Mouse (Mus musculus): ENCODE data around the gene Fars2. TPM values are rescaled to one million over a fixed set of nuclear protein-coding genes. Genes with fewer than 3 reads are reported as not detected.
"Not testable (repeated sequence)": the region's sequence is repeated elsewhere in the genome, so short reads cannot be mapped to it uniquely, and the experiment has no call there.

Fars2 gene
- polyA plus RNA-seq, 1 experiment from 2014 or later: 22.3 TPM

GRCm38 (mm10) chr13:36431974-36432518, 314.8 kb downstream of the Fars2 start:
- Histone ChIP-seq H3K4me3 (ENCODE audit: low read depth, low read length) (no peak overlapping the region), H3K4me2 (ENCODE audit: low read depth) (no peak overlapping the region), H3K9ac (ENCODE audit: low read length) (no peak overlapping the region), H3K27ac (ENCODE audit: low read depth, low read length) (no peak overlapping the region), H3K27me3 (ENCODE audit: control insufficient read depth, insufficient read depth, low read length) (no peaks in the 10 kb centered on the region), H3K9me3 (ENCODE audit: control insufficient read depth, low read length) (no peaks in the 10 kb centered on the region), H3K4me1 (ENCODE audit: control insufficient read depth, insufficient read depth, low read length) (no peaks in the 10 kb centered on the region), H3K36me3 (ENCODE audit: control insufficient read depth, insufficient read depth, low read length) (no peaks in the 10 kb centered on the region)
- ATAC-seq (ENCODE audit: insufficient read depth, low FRiP score, low TSS enrichment): no peak
- no peak for DNase-seq (ENCODE audit: low spot score)
- 92% methylated on average over 8 of the region's 8 CpGs for WGBS

- no peaks in the 10 kb centered on the region for H3K9me3 ChIP-seq (ENCODE audit: control insufficient read depth, low read length)
- no peak for DNase-seq (ENCODE audit: low spot score)
- H3K27me3 ChIP-seq (ENCODE audit: control insufficient read depth, insufficient read depth, low read length): peaks cover 2% of the 10 kb centered on the region; the same call in 1 of the 2 replicates
- no peak overlapping the region for H3K4me3 ChIP-seq (ENCODE audit: low read depth, low read length)
- H3K9ac ChIP-seq (ENCODE audit: low read length): no peak overlapping the region
- no peak for ATAC-seq (ENCODE audit: insufficient read depth, low FRiP score, low TSS enrichment)
- H3K36me3 ChIP-seq (ENCODE audit: control insufficient read depth, insufficient read depth, low read length): no peaks in the 10 kb centered on the region
- no peak overlapping the region for H3K4me2 ChIP-seq (ENCODE audit: low read depth)
- WGBS: 62% methylated on average over 4 of the region's 4 CpGs
- 0 out of 2 replicates have a peak, but pooled peaks cover 2% of the 10 kb centered on the region for H3K4me1 ChIP-seq (ENCODE audit: control insufficient read depth, insufficient read depth, low read length)
- H3K27ac ChIP-seq (ENCODE audit: low read depth, low read length): no peak overlapping the region
Measured at GRCm38 (mm10) chr13:36444748-36445423, 327.7 kb downstream of the Fars2 start.

- Histone ChIP-seq H3K4me3 (ENCODE audit: low read depth, low read length) (no peak overlapping the region), H3K4me2 (ENCODE audit: low read depth) (no peak overlapping the region), H3K27me3 (ENCODE audit: control insufficient read depth, insufficient read depth, low read length) (peaks cover 2% of the 10 kb centered on the region; the same call in 1 of the 2 replicates), H3K27ac (ENCODE audit: low read depth, low read length) (no peak overlapping the region), H3K9me3 (ENCODE audit: control insufficient read depth, low read length) (no peaks in the 10 kb centered on the region), H3K36me3 (ENCODE audit: control insufficient read depth, insufficient read depth, low read length) (no peaks in the 10 kb centered on the region), H3K4me1 (ENCODE audit: control insufficient read depth, insufficient read depth, low read length) (0 out of 2 replicates have a peak, but pooled peaks cover 2% of the 10 kb centered on the region), H3K9ac (ENCODE audit: low read length) (no peak overlapping the region)
- DNase-seq (ENCODE audit: low spot score) (no peak), ATAC-seq (ENCODE audit: insufficient read depth, low FRiP score, low TSS enrichment) (no peak)
- 30% methylated on average over 4 of the region's 4 CpGs for WGBS
Measured at GRCm38 (mm10) chr13:36447947-36448346, 330.7 kb downstream of the Fars2 start.

- Histone ChIP-seq H3K27ac (ENCODE audit: low read depth, low read length) (no peak overlapping the region), H3K4me3 (ENCODE audit: low read depth, low read length) (no peak overlapping the region), H3K4me2 (ENCODE audit: low read depth) (no peak overlapping the region), H3K9ac (ENCODE audit: low read length) (no peak overlapping the region), H3K27me3 (ENCODE audit: control insufficient read depth, insufficient read depth, low read length) (no peaks in the 10 kb centered on the region), H3K4me1 (ENCODE audit: control insufficient read depth, insufficient read depth, low read length) (0 out of 2 replicates have a peak, but pooled peaks cover 2% of the 10 kb centered on the region), H3K36me3 (ENCODE audit: control insufficient read depth, insufficient read depth, low read length) (no peaks in the 10 kb centered on the region), H3K9me3 (ENCODE audit: control insufficient read depth, low read length) (no peaks in the 10 kb centered on the region)
- 81% methylated on average over 7 of the region's 7 CpGs for WGBS
- no peak for ATAC-seq (ENCODE audit: insufficient read depth, low FRiP score, low TSS enrichment)
- DNase-seq (ENCODE audit: low spot score): no peak
Measured at GRCm38 (mm10) chr13:36448565-36448964, 331.4 kb downstream of the Fars2 start.

GRCm38 (mm10) chr13:36451437-36451836, 334.2 kb downstream of the Fars2 start:
- WGBS: 81% methylated on average over 3 of the region's 3 CpGs
- no peak overlapping the region for H3K27ac ChIP-seq (ENCODE audit: low read depth, low read length)
- H3K9me3 ChIP-seq (ENCODE audit: control insufficient read depth, low read length): no peaks in the 10 kb centered on the region
- ATAC-seq (ENCODE audit: insufficient read depth, low FRiP score, low TSS enrichment) (no peak), DNase-seq (ENCODE audit: low spot score) (no peak)
- H3K4me2 ChIP-seq (ENCODE audit: low read depth): no peak overlapping the region
- H3K4me3 ChIP-seq (ENCODE audit: low read depth, low read length): no peak overlapping the region
- 0 out of 2 replicates have a peak, but pooled peaks cover 2% of the 10 kb centered on the region for H3K4me1 ChIP-seq (ENCODE audit: control insufficient read depth, insufficient read depth, low read length)
- no peak overlapping the region for H3K9ac ChIP-seq (ENCODE audit: low read length)
- H3K36me3 ChIP-seq (ENCODE audit: control insufficient read depth, insufficient read depth, low read length): no peaks in the 10 kb centered on the region
- H3K27me3 ChIP-seq (ENCODE audit: control insufficient read depth, insufficient read depth, low read length): no peaks in the 10 kb centered on the region

GRCm38 (mm10) chr13:36460473-36460872, 343.3 kb downstream of the Fars2 start:
- ATAC-seq (ENCODE audit: insufficient read depth, low FRiP score, low TSS enrichment) (no peak), DNase-seq (ENCODE audit: low spot score) (no peak)
- WGBS: 72% methylated on average over 3 of the region's 3 CpGs
- Histone ChIP-seq H3K9me3 (ENCODE audit: control insufficient read depth, low read length) (no peaks in the 10 kb centered on the region), H3K36me3 (ENCODE audit: control insufficient read depth, insufficient read depth, low read length) (no peaks in the 10 kb centered on the region), H3K27me3 (ENCODE audit: control insufficient read depth, insufficient read depth, low read length) (no peaks in the 10 kb centered on the region), H3K27ac (ENCODE audit: low read depth, low read length) (no peak overlapping the region), H3K4me2 (ENCODE audit: low read depth) (no peak overlapping the region), H3K4me3 (ENCODE audit: low read depth, low read length) (no peak overlapping the region), H3K4me1 (ENCODE audit: control insufficient read depth, insufficient read depth, low read length) (no peaks in the 10 kb centered on the region), H3K9ac (ENCODE audit: low read length) (no peak overlapping the region)

- H3K9me3 ChIP-seq (ENCODE audit: control insufficient read depth, low read length): no peaks in the 10 kb centered on the region
- no peak overlapping the region for H3K9ac ChIP-seq (ENCODE audit: low read length)
- H3K4me2 ChIP-seq (ENCODE audit: low read depth): no peak overlapping the region
- no peak for DNase-seq (ENCODE audit: low spot score)
- H3K27me3 ChIP-seq (ENCODE audit: control insufficient read depth, insufficient read depth, low read length): no peaks in the 10 kb centered on the region
- H3K27ac ChIP-seq (ENCODE audit: low read depth, low read length): no peak overlapping the region
- H3K36me3 ChIP-seq (ENCODE audit: control insufficient read depth, insufficient read depth, low read length): no peaks in the 10 kb centered on the region
- no peaks in the 10 kb centered on the region for H3K4me1 ChIP-seq (ENCODE audit: control insufficient read depth, insufficient read depth, low read length)
- ATAC-seq (ENCODE audit: insufficient read depth, low FRiP score, low TSS enrichment): no peak
- no peak overlapping the region for H3K4me3 ChIP-seq (ENCODE audit: low read depth, low read length)
Measured at GRCm38 (mm10) chr13:36463669-36464068, 346.5 kb downstream of the Fars2 start.

- 94% methylated on average over 3 of the region's 3 CpGs for WGBS
- H3K4me3 ChIP-seq (ENCODE audit: low read depth, low read length); H3K27me3 ChIP-seq (ENCODE audit: control insufficient read depth, insufficient read depth, low read length); H3K9me3 ChIP-seq (ENCODE audit: control insufficient read depth, low read length); H3K4me2 ChIP-seq (ENCODE audit: low read depth); DNase-seq (ENCODE audit: low spot score); H3K4me1 ChIP-seq (ENCODE audit: control insufficient read depth, insufficient read depth, low read length); H3K9ac ChIP-seq (ENCODE audit: low read length); ATAC-seq (ENCODE audit: insufficient read depth, low FRiP score, low TSS enrichment); H3K36me3 ChIP-seq (ENCODE audit: control insufficient read depth, insufficient read depth, low read length); H3K27ac ChIP-seq (ENCODE audit: low read depth, low read length): not testable (repeated sequence)
Measured at GRCm38 (mm10) chr13:36466076-36466475, 348.9 kb downstream of the Fars2 start.

GRCm38 (mm10) chr13:36466515-36466921, 349.3 kb downstream of the Fars2 start:
- H3K27ac ChIP-seq (ENCODE audit: low read depth, low read length): no peak overlapping the region
- H3K4me3 ChIP-seq (ENCODE audit: low read depth, low read length): no peak overlapping the region
- no peaks in the 10 kb centered on the region for H3K9me3 ChIP-seq (ENCODE audit: control insufficient read depth, low read length)
- H3K4me2 ChIP-seq (ENCODE audit: low read depth): no peak overlapping the region
- no peak overlapping the region for H3K9ac ChIP-seq (ENCODE audit: low read length)
- H3K4me1 ChIP-seq (ENCODE audit: control insufficient read depth, insufficient read depth, low read length): no peaks in the 10 kb centered on the region
- DNase-seq (ENCODE audit: low spot score) (no peak), ATAC-seq (ENCODE audit: insufficient read depth, low FRiP score, low TSS enrichment) (no peak)
- no peaks in the 10 kb centered on the region for H3K27me3 ChIP-seq (ENCODE audit: control insufficient read depth, insufficient read depth, low read length)
- 94% methylated on average over 5 of the region's 5 CpGs for WGBS
- H3K36me3 ChIP-seq (ENCODE audit: control insufficient read depth, insufficient read depth, low read length): no peaks in the 10 kb centered on the region

Data from neural tube, embryonic 11.5 days (tissue).